Mouse (Mus musculus) cerebellum, adult 9-10 months (tissue): Measurements from ENCODE around the gene Znrd1as.
A peak's percentile ranks its signal among the peaks of the same experiment; 100 is the strongest.

Source experiments
- DNase-seq: peaks from one replicate; pipeline ENCODE4 v3.0.0; 2022

Znrd1as gene

GRCm38 (mm10) chr17:36957999-36958743 lies at the start of gene Znrd1as, which contains the start of gene Znrd1:
TSS of gene Znrd1as (plus strand) at chr17:36958592.
TSS of gene Znrd1 (minus strand) at chr17:36958559.
- DNase-seq = peak; percentile 94

GRCm38 (mm10) chr17:36909802-36910201 lies 48.6 kb upstream of the Znrd1as start:
- DNase-seq = no peak

DNA sequence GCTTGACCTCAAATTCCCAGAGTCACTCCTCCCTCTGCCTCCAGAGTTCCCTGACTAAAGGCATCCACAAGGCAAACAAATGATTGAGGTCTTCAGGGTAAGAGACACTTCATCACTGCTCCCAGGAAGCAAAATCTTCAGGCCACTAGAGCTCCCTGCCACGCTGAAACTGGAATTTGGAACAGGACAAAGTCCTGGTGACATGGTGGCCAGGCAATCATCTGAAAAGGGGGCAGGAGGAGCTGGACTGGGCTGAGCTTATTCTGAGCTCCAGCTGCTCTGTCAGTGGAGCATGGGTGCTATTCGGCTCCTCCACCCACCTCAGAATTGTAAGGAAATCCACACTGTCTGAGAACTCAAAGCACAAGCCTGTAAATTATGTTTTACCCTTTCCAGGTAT lies 46.4 kb upstream of the Znrd1as start:
- no peak for DNase-seq

- peak; percentile 79 for DNase-seq
Observed at GRCm38 (mm10) chr17:36914108-36914507, 44.3 kb upstream of the Znrd1as start.

DNA sequence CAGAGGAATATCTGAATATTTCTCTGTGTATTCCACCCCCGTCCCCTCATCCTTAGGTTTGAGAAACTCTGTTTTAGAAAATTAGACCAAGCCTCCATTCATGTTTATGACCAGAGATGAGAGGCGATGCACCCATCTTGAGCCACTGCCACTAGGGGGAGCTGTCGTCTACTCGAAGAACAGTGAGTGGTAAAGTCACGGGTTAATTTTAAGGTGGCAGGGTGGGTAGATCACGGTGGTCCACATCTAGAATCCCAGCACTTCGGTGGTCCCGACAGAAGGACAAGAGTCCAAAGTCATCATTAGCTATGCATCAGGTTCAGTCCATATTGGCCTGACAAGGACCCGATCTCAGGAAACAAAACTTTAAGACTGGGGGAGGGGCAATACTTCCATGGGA lies 43.3 kb upstream of the Znrd1as start:
- peak; percentile 49 for DNase-seq

GRCm38 (mm10) chr17:36920239-36920638 lies 38.2 kb upstream of the Znrd1as start:
- DNase-seq = no peak

- no peak for DNase-seq
Observed at GRCm38 (mm10) chr17:36922715-36923114, 35.7 kb upstream of the Znrd1as start.

GRCm38 (mm10) chr17:36923491-36923890 lies 34.9 kb upstream of the Znrd1as start:
- DNase-seq = no peak

GRCm38 (mm10) chr17:36927496-36928120 lies 30.8 kb upstream of the Znrd1as start:
- no peak for DNase-seq

DNA sequence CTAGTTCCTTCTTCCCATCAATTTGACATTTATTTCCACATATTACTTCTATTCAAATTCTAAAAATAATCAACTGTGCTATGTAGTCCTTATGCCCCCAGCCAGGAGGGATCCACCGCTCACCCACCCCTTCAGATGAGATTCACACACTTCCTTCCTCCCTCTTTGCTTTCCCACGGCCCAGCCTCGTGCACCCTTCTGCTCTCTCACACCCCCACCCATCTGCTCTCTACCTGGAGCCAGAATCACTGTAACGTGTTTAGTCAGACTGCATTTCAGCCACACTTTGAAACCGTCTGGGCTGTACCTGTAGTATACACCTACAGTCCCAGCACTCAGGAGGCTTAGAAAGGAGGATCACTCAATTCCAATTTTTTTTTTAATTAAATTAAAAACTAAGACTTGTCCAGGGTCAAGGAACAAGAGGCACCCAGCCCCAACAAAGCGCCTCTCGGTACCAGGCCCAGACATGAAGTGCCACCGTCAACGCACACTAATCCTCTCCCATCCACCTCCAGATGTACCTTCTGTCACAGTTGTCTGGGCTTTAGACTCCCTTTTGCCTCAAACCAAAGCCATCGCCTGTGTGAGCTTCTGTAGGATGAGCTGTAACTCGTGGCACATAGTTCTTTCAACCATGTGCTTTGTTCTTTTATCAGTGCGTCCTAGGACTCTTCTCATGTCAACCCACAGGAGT lies 29.0 kb upstream of the Znrd1as start:
- no peak for DNase-seq

DNA sequence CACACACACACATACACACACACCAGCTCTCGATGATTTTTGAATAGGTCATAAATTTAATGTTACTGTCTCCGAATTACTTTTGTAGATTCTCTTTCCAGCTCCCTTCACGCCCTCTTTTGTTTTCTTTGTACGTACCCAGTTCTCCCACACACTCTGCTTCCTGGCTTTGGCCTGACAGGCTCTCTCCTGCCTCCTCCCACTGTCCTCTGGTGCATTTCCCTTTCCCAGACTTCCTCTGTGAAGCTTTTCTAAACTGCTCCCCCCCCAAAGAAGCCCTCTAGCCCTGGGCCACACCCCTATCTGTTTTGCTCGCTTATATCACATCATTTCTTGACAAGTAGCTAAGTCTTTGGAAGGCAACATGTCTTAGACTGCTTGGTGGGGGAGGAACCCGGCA lies 28.2 kb upstream of the Znrd1as start:
- DNase-seq = no peak

DNA sequence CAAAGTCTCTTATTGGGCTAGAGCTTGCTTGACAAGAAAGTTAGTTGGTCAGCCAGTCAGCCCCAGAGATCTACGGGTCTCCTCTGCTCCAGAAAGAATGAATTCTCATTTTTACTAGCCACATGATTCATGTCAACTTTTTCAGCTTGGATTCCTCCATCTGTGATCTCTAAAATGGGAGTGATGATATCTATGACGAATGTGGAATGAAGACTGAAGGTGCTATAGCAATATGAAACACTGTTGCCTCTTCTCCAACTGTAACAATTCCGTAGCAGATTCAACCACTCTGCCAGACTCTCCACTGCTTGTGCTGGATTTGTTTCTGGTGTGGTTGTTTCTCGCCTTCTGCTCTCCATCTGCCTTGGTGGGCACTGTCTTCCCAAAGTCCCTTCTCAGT lies 27.3 kb upstream of the Znrd1as start:
- DNase-seq = no peak

GRCm38 (mm10) chr17:36931806-36932205 lies 26.6 kb upstream of the Znrd1as start:
- no peak for DNase-seq

DNA sequence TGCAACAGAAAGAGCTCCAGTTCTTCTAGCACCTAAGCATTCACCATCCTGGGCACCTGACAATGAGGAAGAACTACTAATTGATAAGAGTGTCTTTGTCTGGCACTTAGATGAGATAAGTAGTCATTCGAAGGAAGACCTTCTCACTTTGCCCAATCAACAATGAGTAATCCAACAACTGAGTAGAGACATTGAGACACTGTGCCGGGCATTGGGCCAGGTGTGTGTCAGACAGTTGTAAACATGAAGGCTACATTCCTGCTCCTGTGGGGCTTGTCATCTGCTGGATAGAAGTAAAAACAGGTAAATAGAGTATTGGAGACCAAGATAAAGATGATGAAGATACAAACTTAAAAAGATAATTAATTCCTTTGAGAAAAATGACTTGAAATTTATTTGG lies 20.3 kb upstream of the Znrd1as start:
- DNase-seq = no peak

- peak; percentile 87 for DNase-seq
Observed at GRCm38 (mm10) chr17:36942391-36942790, 16.0 kb upstream of the Znrd1as start.

- DNase-seq = no peak
Observed at GRCm38 (mm10) chr17:36942791-36943471, 15.5 kb upstream of the Znrd1as start, which contains the start of gene Rnf39. TSS of gene Rnf39 (plus strand) at chr17:36942918.

- peak; percentile 48 for DNase-seq
Observed at GRCm38 (mm10) chr17:36943691-36944090, 14.7 kb upstream of the Znrd1as start.

- DNase-seq = peak; percentile 61
Observed at GRCm38 (mm10) chr17:36944121-36944775, 14.1 kb upstream of the Znrd1as start.

- DNase-seq = peak; percentile 68
Observed at GRCm38 (mm10) chr17:36947051-36947819, 11.2 kb upstream of the Znrd1as start.

DNA sequence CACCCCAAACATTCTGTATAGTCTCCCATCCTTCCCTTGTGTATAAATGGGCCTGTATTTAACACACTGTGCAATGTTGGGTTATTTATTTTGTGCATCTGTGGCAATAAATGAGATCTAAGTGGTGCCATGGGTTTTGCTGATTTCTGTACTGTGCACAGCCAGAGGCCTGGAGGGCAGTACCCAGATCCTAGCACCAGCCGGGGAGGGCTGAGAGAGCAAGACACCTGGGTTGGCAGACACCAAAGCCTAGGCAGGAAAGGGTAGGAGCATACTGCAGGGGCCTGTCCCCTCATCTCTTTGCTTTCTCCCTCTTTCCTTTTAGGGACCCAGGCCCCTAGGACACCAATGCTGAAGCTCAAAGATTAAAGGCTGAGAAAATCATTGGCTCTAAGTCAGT lies 10.1 kb upstream of the Znrd1as start:
- DNase-seq = peak; percentile 36

DNA sequence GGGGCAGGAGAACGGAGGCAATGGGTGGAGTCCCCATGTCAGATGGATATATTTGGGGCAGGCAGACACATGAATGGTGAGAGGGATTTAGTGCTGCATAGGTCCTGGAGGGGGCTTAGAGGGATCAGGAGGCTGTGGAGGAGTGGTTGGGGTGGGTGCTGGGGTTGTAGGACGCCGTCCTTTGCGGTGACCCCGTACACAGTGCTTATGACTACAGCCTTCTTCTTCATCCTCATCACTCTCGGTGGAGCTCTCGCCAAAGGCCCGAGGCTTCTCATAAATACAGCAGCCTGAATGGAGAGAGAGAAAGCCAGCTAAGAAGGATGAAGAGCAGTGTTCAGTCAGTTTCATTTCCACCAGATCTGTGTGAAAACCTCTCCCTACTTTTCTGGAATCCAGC lies 9.1 kb upstream of the Znrd1as start:
- DNase-seq = peak; percentile 50
